Mouse (Mus musculus): ENCODE results near the gene Kcmf1.
"Not testable (repeated sequence)": the region's sequence is repeated elsewhere in the genome, so short reads cannot be mapped to it uniquely, and the experiment has no call there.

The Kcmf1 gene

GRCm38 (mm10) chr6:72898244-72899200 is 1.3 kb downstream of the Kcmf1 start:
- peak; percentile 58 for DNase-seq

- DNase-seq = no peak
These were observed 4.8 kb downstream of the Kcmf1 start for GRCm38 (mm10) chr6:72895000-72895399.

- DNase-seq = no peak
These were observed 8.5 kb downstream of the Kcmf1 start for GRCm38 (mm10) chr6:72891238-72891637.

GRCm38 (mm10) chr6:72888655-72889054 is 11.1 kb downstream of the Kcmf1 start:
- no peak for DNase-seq

- no peak for DNase-seq
These were observed 14.5 kb downstream of the Kcmf1 start for GRCm38 (mm10) chr6:72885268-72885667.

- no peak for DNase-seq
These were observed 15.0 kb downstream of the Kcmf1 start for GRCm38 (mm10) chr6:72884767-72885166.

- no peak for DNase-seq
These were observed 16.9 kb downstream of the Kcmf1 start for GRCm38 (mm10) chr6:72882661-72883458.

- no peak for DNase-seq
These were observed 17.6 kb downstream of the Kcmf1 start for GRCm38 (mm10) chr6:72882222-72882621.

GRCm38 (mm10) chr6:72881619-72881979 is 18.2 kb downstream of the Kcmf1 start:
- no peak for DNase-seq

- no peak for DNase-seq
These were observed 18.7 kb downstream of the Kcmf1 start for GRCm38 (mm10) chr6:72880913-72881618.

GRCm38 (mm10) chr6:72876629-72877028 is 23.1 kb downstream of the Kcmf1 start:
- DNase-seq = no peak

GRCm38 (mm10) chr6:72873338-72873737 is 26.4 kb downstream of the Kcmf1 start:
- DNase-seq = peak; percentile 31

- no peak for DNase-seq
These were observed 27.5 kb downstream of the Kcmf1 start for GRCm38 (mm10) chr6:72872276-72872675.

- no peak for DNase-seq
These were observed 30.2 kb downstream of the Kcmf1 start for GRCm38 (mm10) chr6:72869601-72870000.

GRCm38 (mm10) chr6:72868688-72869087 is 31.1 kb downstream of the Kcmf1 start:
- no peak for DNase-seq

GRCm38 (mm10) chr6:72867746-72868145 is 32.0 kb downstream of the Kcmf1 start:
- no peak for DNase-seq

- no peak for DNase-seq
These were observed 33.5 kb downstream of the Kcmf1 start for GRCm38 (mm10) chr6:72866232-72866631.

- not testable (repeated sequence) for DNase-seq
These were observed 37.1 kb downstream of the Kcmf1 start for GRCm38 (mm10) chr6:72862686-72863085.

GRCm38 (mm10) chr6:72854256-72854655 is 45.5 kb downstream of the Kcmf1 start:
- no peak for DNase-seq

GRCm38 (mm10) chr6:72852180-72852579 is 47.6 kb downstream of the Kcmf1 start:
- DNase-seq = no peak

- peak; percentile 27 for DNase-seq
These were observed 48.1 kb downstream of the Kcmf1 start for GRCm38 (mm10) chr6:72851633-72852032.

- DNase-seq = no peak
These were observed 57.7 kb downstream of the Kcmf1 start for GRCm38 (mm10) chr6:72841986-72842502.
